Mouse (Mus musculus) olfactory bulb, adult 2 months (tissue): ENCODE results near the gene Atoh8.

Experiments used
- CTCF ChIP-seq: fragments of 200-500 bp; IDR thresholded peaks from 2 replicates; pipeline ENCODE4 v1.5.1; 2012; ENCODE audit warnings: low read depth, mild to moderate bottlenecking, low read length, moderate library complexity; ENCODE audit not compliant: insufficient read depth
- POLR2A ChIP-seq: fragments of 200-500 bp; IDR thresholded peaks from 2 replicates; pipeline ENCODE4 v1.6.1; 2012; ENCODE audit warnings: mild to moderate bottlenecking, low read depth, low read length, moderate library complexity; ENCODE audit not compliant: insufficient read depth

- no peak for TF ChIP-seq CTCF
- no peak for TF ChIP-seq POLR2A
Measured at GRCm38 (mm10) chr6:72259474-72259873, 24.1 kb upstream of the Atoh8 start.
